Mouse (Mus musculus): ENCODE data around the gene Zbtb18.

GRCm38 (mm10) chr1:177427862-177428261 is 14.3 kb upstream of the Zbtb18 start:
- TF ChIP-seq POLR2A (IDR thresholded peaks at IDR 0.05; ENCODE audit: insufficient read length, low read depth) (no peak), TCF12 (IDR thresholded peaks at IDR 0.05; ENCODE audit: insufficient read depth, poor library complexity, severe bottlenecking) (no peak), MYOG (IDR thresholded peaks at IDR 0.05; ENCODE audit: control insufficient read depth in 1 of 3, insufficient read depth in 1 of 3, insufficient read length in 2 of 3, low read depth in 2 of 3) (no peak)
